In the genomic region with DNA sequence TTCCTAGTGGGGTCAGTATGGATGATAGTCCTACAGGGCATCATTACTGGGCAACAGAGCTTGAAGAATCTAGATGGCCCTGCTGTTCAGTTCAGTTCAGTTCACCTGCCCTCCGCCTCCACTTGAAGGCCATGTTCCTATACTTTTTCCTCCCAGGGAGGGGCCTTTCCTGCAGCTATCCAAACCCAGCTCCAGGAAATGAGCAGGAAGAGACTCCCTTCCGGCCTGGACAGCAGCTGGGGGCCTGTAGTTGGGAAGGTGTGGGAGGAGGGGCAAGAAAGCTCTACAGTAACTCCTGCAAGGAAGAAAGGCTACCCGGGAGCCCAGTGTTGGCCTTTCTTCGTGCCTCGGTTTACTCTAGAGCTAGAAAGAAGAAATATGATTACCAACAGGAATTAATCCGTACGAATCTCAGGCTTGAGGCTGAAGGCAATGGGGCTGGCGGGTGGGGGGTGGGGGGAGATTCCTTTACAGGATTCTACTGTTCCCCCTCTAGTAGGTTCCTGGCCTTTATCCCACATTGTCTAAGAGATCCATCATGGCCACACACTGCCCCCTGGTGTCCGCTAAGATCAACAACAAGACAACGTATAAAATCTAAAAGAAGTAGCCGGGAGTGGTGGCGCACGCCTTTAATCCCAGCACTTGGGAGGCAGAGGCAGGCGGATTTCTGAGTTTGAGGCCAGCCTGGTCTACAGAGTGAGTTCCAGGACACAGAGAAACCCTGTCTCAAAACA, we compare ENCODE assay signal across 8 mouse cellular contexts. TPM values are rescaled to one million over a fixed set of nuclear protein-coding genes. Genes with fewer than 3 reads are reported as not detected.
DNase-seq lines count a peak whose midpoint lies in the region; ATAC-seq lines count a peak whose summit lies in the region.

No protein-coding gene starts in this region.

- no peak overlapping the region for H3K4me3 ChIP-seq in midbrain, embryonic 11.5 days (ENCODE audit: low read depth, low read length)
- H3K4me3 ChIP-seq in midbrain, embryonic 15.5 days: no peak overlapping the region
- peak overlapping the region; percentile 97 for H3K4me3 ChIP-seq in brown adipose tissue, adult 24 weeks (ENCODE audit: insufficient read depth, low read depth, low read length)
- H3K4me3 ChIP-seq in intestine, embryonic 15.5 days (replicated peaks): no peak overlapping the region

- peak; percentile 90 for DNase-seq in midbrain, embryonic 11.5 days (ENCODE audit: low spot score, missing footprints)
- peak; percentile 50 for DNase-seq in gastrocnemius, postnatal 25 days
- peak; percentile 49 to 58 for DNase-seq in left cerebral cortex, postnatal 36 days (ENCODE audit: low spot score in 2 of 2)
- peak; percentile 80 for DNase-seq in naive thymus-derived CD4-positive, alpha-beta T cell, adult 2 months (ENCODE audit: low read depth)
- peak; percentile 77 for DNase-seq in thymus, postnatal 4 days

- H3K27ac ChIP-seq in midbrain, embryonic 11.5 days (ENCODE audit: low read depth, low read length): no peak overlapping the region
- H3K27ac ChIP-seq in midbrain, embryonic 15.5 days: no peak overlapping the region
- H3K27ac ChIP-seq in brown adipose tissue, adult 24 weeks (replicated peaks; ENCODE audit: low read depth, low read length): peak overlapping the region; percentile 95
- peak overlapping the region; percentile 38; the same call in 1 of the 2 replicates for H3K27ac ChIP-seq in intestine, embryonic 15.5 days

- peaks cover 22% of the 10 kb centered on the region for H3K4me1 ChIP-seq in midbrain, embryonic 11.5 days (ENCODE audit: control insufficient read depth, insufficient read depth, low read length)
- H3K4me1 ChIP-seq in midbrain, embryonic 15.5 days: peaks cover 24% of the 10 kb centered on the region
- H3K4me1 ChIP-seq in brown adipose tissue, adult 24 weeks (ENCODE audit: control insufficient read depth, insufficient read depth, insufficient read length, low read length): peaks cover 12% of the 10 kb centered on the region
- peaks cover 15% of the 10 kb centered on the region for H3K4me1 ChIP-seq in intestine, embryonic 15.5 days (replicated peaks)

- no peak for ATAC-seq in midbrain, embryonic 11.5 days (ENCODE audit: low FRiP score)
- ATAC-seq in midbrain, embryonic 15.5 days (replicated peaks): no peak
- ATAC-seq in intestine, embryonic 15.5 days: 0 out of 2 replicates have a peak, but pooled peaks have one; percentile 13

- intact Hi-C loops in left cerebral cortex, postnatal 36 days (cut with DNase I): loop anchor here (2.0 kb wide), 1 partner anchor 36 kb away; no protein-coding TSS in a partner anchor

- H3K9me3 ChIP-seq in midbrain, embryonic 11.5 days (ENCODE audit: control insufficient read depth, low read length): no peaks in the 10 kb centered on the region
- no peaks in the 10 kb centered on the region for H3K9me3 ChIP-seq in midbrain, embryonic 15.5 days
- H3K9me3 ChIP-seq in intestine, embryonic 15.5 days: no peaks in the 10 kb centered on the region

- H3K36me3 ChIP-seq in midbrain, embryonic 11.5 days (ENCODE audit: control insufficient read depth, insufficient read depth, low read length): no peaks in the 10 kb centered on the region
- no peaks in the 10 kb centered on the region for H3K36me3 ChIP-seq in midbrain, embryonic 15.5 days (replicated peaks)
- no peaks in the 10 kb centered on the region for H3K36me3 ChIP-seq in intestine, embryonic 15.5 days

- H3K4me2 ChIP-seq in midbrain, embryonic 11.5 days: no peak overlapping the region
- no peak overlapping the region for H3K4me2 ChIP-seq in midbrain, embryonic 15.5 days
- H3K4me2 ChIP-seq in intestine, embryonic 15.5 days (replicated peaks): peak overlapping the region; percentile 87

- 37% methylated on average over 14 of the region's 14 CpGs for WGBS in midbrain, embryonic 11.5 days
- WGBS in midbrain, embryonic 15.5 days: 41% methylated on average over 14 of the region's 14 CpGs
- WGBS in intestine, embryonic 15.5 days: 31% methylated on average over 14 of the region's 14 CpGs

- no peak overlapping the region for H3K9ac ChIP-seq in midbrain, embryonic 11.5 days (ENCODE audit: low read length)
- H3K9ac ChIP-seq in midbrain, embryonic 15.5 days: no peak overlapping the region
- no peak overlapping the region for H3K9ac ChIP-seq in intestine, embryonic 15.5 days

- peaks cover 11% of the 10 kb centered on the region for H3K27me3 ChIP-seq in midbrain, embryonic 11.5 days (ENCODE audit: control insufficient read depth, insufficient read depth, low read length)
- H3K27me3 ChIP-seq in midbrain, embryonic 15.5 days (replicated peaks): peaks cover 27% of the 10 kb centered on the region
- H3K27me3 ChIP-seq in intestine, embryonic 15.5 days (replicated peaks): no peaks in the 10 kb centered on the region

RNA-seq across cellular contexts. Expression of a gene that starts 2.6 kb away (rescaled TPM):
- 65.6 and 73.4 TPM in 2 replicates for polyA plus RNA-seq in midbrain, embryonic 11.5 days (2014; fragmentation: Nextera tagmentation; extraction: Ambion mirVana)
- 86.5 and 103 TPM in 2 replicates for polyA plus RNA-seq in midbrain, embryonic 15.5 days (2015; fragmentation: Nextera tagmentation; extraction: Ambion mirVana)
- polyA plus RNA-seq in brown adipose tissue, adult 24 weeks (2012; ENCODE audit: insufficient read depth, insufficient read length, missing spikeins): 20.0 and 27.6 TPM in 2 replicates
- 10 to 100 TPM; 31.8 to 51.8 TPM for total RNA-seq in gastrocnemius, postnatal 25 days (2021)
- 98.5 and 114 TPM in 2 replicates for polyA plus RNA-seq in intestine, embryonic 15.5 days (2015; fragmentation: Nextera tagmentation; extraction: Ambion mirVana)
- 10 to 100 TPM; 33.2 to 39.4 TPM for total RNA-seq in left cerebral cortex, postnatal 36 days (2021)

RNA-seq across cellular contexts. Expression of a gene that starts 5.1 kb away (rescaled TPM):
- 122 and 130 TPM in 2 replicates for polyA plus RNA-seq in midbrain, embryonic 11.5 days (2014; fragmentation: Nextera tagmentation; extraction: Ambion mirVana)
- 123 and 124 TPM in 2 replicates for polyA plus RNA-seq in midbrain, embryonic 15.5 days (2015; fragmentation: Nextera tagmentation; extraction: Ambion mirVana)
- polyA plus RNA-seq in brown adipose tissue, adult 24 weeks (2012; ENCODE audit: insufficient read depth, insufficient read length, missing spikeins): 109 and 141 TPM in 2 replicates
- 10 to 100 TPM; 31.8 to 36.4 TPM for total RNA-seq in gastrocnemius, postnatal 25 days (2021)
- polyA plus RNA-seq in intestine, embryonic 15.5 days (2015; fragmentation: Nextera tagmentation; extraction: Ambion mirVana): 135 and 142 TPM in 2 replicates
- total RNA-seq in left cerebral cortex, postnatal 36 days (2021): 10 to 100 TPM; 62.0 to 63.0 TPM

RNA-seq across cellular contexts. Expression of a gene that starts 11.9 kb away (rescaled TPM):
- 4.8 and 5.2 TPM in 2 replicates for polyA plus RNA-seq in midbrain, embryonic 11.5 days (2014; fragmentation: Nextera tagmentation; extraction: Ambion mirVana)
- 7.7 and 10.7 TPM in 2 replicates for polyA plus RNA-seq in midbrain, embryonic 15.5 days (2015; fragmentation: Nextera tagmentation; extraction: Ambion mirVana)
- polyA plus RNA-seq in brown adipose tissue, adult 24 weeks (2012; ENCODE audit: insufficient read depth, insufficient read length, missing spikeins): not detected in 2 replicates
- under 1 TPM in 1 of 2 experiments, not detected in 1; 0.48 TPM for total RNA-seq in gastrocnemius, postnatal 25 days (2021)
- 12.3 and 12.7 TPM in 2 replicates for polyA plus RNA-seq in intestine, embryonic 15.5 days (2015; fragmentation: Nextera tagmentation; extraction: Ambion mirVana)
- total RNA-seq in left cerebral cortex, postnatal 36 days (2021): 1 to 10 TPM; 4.3 to 8.4 TPM

RNA-seq across cellular contexts. Expression of a gene that starts 22.2 kb away (rescaled TPM):
- polyA plus RNA-seq in midbrain, embryonic 11.5 days (2014; fragmentation: Nextera tagmentation; extraction: Ambion mirVana): 10.4 and 10.6 TPM in 2 replicates
- 27.4 and 30.7 TPM in 2 replicates for polyA plus RNA-seq in midbrain, embryonic 15.5 days (2015; fragmentation: Nextera tagmentation; extraction: Ambion mirVana)
- polyA plus RNA-seq in brown adipose tissue, adult 24 weeks (2012; ENCODE audit: insufficient read depth, insufficient read length, missing spikeins): 13.3 and 20.7 TPM in 2 replicates
- 10 to 100 TPM; 17.8 to 18.9 TPM for total RNA-seq in gastrocnemius, postnatal 25 days (2021)
- polyA plus RNA-seq in intestine, embryonic 15.5 days (2015; fragmentation: Nextera tagmentation; extraction: Ambion mirVana): 16.0 and 16.3 TPM in 2 replicates
- 10 to 100 TPM; 47.8 to 52.1 TPM for total RNA-seq in left cerebral cortex, postnatal 36 days (2021)

RNA-seq across cellular contexts. Expression of a gene that starts 30.4 kb away (rescaled TPM):
- polyA plus RNA-seq in midbrain, embryonic 11.5 days (2014; fragmentation: Nextera tagmentation; extraction: Ambion mirVana): 1.4 and 1.7 TPM in 2 replicates
- 0.93 and 1.3 TPM in 2 replicates for polyA plus RNA-seq in midbrain, embryonic 15.5 days (2015; fragmentation: Nextera tagmentation; extraction: Ambion mirVana)
- polyA plus RNA-seq in brown adipose tissue, adult 24 weeks (2012; ENCODE audit: insufficient read depth, insufficient read length, missing spikeins): 0.75 and 0.79 TPM in 2 replicates
- total RNA-seq in gastrocnemius, postnatal 25 days (2021): under 1 TPM; 0.21 to 0.28 TPM
- 0.72 and 1.1 TPM in 2 replicates for polyA plus RNA-seq in intestine, embryonic 15.5 days (2015; fragmentation: Nextera tagmentation; extraction: Ambion mirVana)
- under 1 TPM; 0.42 to 0.84 TPM for total RNA-seq in left cerebral cortex, postnatal 36 days (2021)

Comparison
In these comparisons a context has a peak if more than half of its experiments do, and no peak if none do; other contexts are left out.
1. H3K27ac ChIP-seq: peak in brown adipose tissue, adult 24 weeks (single experiment) and intestine, embryonic 15.5 days (single experiment); none in midbrain, embryonic 11.5 days (single experiment) and midbrain, embryonic 15.5 days (single experiment).
2. Peak in every context shown above with its lines, with median percentiles within 50 percentile points of each other: DNase-seq.